Mouse (Mus musculus): ENCODE measurements around the gene Olfr1130.
"Not testable (repeated sequence)": the region's sequence is repeated elsewhere in the genome, so short reads cannot be mapped to it uniquely, and the experiment has no call there.

Olfr1130 gene

DNA sequence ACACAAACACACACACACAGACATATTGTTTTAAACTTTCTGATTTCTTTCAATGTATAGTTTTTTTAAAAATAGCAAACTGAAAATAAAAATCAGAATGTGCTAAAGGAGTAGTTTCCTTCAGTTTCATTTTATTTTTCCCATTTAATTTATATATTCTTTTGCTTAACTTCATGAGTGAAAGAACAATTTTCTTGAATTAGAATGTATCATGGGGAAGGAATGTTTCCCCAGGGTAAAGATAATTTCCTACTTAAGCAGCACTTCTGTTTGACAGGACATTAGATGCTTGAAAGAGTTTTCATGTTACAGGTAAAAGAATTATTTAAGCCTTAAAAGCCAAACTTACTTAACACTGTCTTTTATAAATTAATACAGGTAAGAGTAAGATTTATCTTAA is at the start of gene Olfr1130:
Gene Olfr1130, plus strand, starts transcription at position 301 of the 400 bp plus-strand sequence.
- DNase-seq (ENCODE audit: low read depth, low spot score): not testable (repeated sequence)

DNA sequence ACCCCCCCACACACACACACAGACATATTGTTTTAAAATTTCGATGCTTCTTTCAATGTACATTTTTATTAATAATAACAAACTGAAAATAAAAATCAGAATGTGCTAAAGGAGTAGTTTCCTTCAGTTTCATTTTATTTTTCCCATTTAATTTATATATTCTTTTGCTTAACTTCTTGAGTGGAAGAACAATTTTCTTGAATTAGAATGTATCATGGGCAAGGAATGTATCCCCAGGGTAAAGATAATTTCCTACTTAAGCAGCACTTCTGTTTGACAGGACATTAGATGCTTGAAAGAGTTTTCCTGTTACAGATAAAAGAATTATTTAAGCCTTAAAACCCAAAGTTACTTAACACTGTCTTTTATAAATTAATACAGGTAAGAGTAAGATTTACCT is 32.4 kb upstream of the Olfr1130 start, which contains the start of gene Olfr1129:
Gene Olfr1129, plus strand, starts transcription at position 301 of the 400 bp plus-strand sequence.
- DNase-seq (ENCODE audit: low read depth, low spot score): not testable (repeated sequence)

DNA sequence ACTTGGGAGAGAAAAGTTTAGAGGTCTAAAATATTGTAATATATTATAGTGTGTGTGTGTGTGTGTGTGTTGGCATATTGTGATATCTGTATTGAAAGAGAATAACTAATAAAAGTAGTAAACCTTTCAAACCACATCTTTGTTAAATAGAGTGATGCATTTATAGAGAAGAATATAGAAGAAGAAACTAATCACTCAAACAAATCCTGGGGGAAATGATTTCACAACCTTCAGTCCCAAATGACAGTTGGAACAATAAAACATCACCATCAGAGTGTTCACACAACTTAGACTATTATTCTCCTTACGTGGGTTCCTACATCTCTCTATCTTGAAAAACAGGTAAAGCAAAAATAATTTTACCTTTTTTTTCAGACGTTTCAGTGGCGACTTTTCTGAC is 20.8 kb downstream of the Olfr1130 start, which contains the start of gene Olfr1131:
Gene Olfr1131, plus strand, starts transcription at position 301 of the 400 bp plus-strand sequence.
- no peak for DNase-seq (ENCODE audit: low read depth, low spot score)

DNA sequence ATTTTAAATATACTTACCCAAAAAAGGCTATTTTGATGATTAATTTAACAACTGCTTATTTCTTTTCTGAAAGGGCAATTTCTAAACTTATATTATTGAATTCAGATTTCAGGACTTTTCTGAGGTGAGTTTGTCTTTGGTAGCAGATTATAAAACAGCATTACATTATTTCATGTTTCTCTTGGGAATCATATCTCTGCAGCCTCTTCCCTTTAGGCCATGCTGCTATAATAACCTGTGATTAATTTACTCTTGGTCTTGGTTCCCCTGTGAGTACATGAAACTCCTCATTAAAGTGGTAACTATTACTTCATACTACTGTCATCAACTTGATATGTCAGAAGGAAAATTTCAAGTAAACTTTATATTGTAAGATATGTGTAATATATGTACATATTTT is 31.4 kb downstream of the Olfr1130 start, which contains the start of gene Olfr1132:
Gene Olfr1132, minus strand, starts transcription at position 101 of the 400 bp plus-strand sequence.
- no peak for DNase-seq (ENCODE audit: low read depth, low spot score)

DNA sequence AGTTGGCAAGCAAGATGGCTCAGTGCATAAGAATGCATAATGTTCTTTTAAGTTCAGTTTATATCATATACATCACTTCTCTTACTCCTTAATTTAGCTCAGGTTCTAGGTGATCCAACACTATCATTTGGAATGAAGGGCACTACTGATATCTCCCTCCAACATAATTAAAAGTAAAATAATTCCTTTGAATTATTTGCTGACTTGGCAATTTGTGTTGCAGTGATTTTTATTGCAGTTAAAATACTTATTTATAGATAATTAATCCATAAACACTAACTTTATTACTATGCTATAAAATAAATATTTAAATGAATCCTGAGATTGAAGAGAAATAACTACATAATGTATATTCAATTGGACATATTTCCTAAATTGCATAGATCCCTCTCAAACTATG is 36.4 kb downstream of the Olfr1130 start:
- DNase-seq (ENCODE audit: low read depth, low spot score): no peak

DNA sequence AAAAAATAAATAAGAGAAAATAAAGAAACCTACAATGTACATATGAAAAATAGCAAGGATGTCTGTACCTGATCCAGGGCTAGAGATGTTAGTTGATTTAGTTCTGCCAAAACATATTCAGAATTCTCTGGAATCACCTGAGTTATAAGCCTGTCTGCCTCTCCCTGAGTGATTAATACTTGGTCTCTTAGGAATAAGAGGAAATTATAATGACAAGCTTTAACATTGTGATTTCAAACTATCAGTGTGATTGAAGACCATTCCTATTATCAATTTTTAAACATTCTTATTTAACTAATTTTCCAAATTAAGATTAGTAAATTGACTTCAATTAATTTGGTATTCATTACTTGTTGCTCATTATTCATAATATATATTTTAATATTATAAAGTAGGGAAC is 41.3 kb downstream of the Olfr1130 start, which contains the start of gene Olfr1133:
Gene Olfr1133, minus strand, starts transcription at position 101 of the 400 bp plus-strand sequence.
- DNase-seq (ENCODE audit: low read depth, low spot score): no peak

DNA sequence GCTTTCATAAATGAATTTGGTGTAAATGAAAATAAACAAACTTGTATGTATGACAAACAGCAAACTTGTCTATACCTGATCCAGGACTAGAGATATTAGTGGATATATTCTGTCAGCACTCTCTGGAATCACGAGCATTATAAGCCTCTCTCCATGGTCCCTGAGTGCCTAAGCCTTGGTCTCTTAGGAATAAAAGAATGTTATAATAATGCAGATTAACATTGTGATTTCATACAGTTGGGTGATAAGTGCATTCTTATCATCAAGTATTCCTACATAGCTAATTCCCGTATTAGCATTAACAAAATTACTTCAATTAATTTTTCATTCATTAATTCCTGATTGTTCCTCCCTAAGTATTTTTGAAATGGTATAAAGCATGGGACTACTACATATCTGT is 52.3 kb downstream of the Olfr1130 start, which contains the start of gene Olfr1134:
Gene Olfr1134, minus strand, starts transcription at position 101 of the 400 bp plus-strand sequence.
- no peak for DNase-seq (ENCODE audit: low read depth, low spot score)
